Mouse (Mus musculus) testis, adult 2 months (tissue): Measurements from ENCODE around the gene Myo6.

Experiments used
- CTCF ChIP-seq: fragments of 200-500 bp; IDR thresholded peaks from 2 replicates; pipeline ENCODE4 v1.5.1; 2012; ENCODE audit warnings: low read depth, mild to moderate bottlenecking, inconsistent platforms, low read length, moderate library complexity; ENCODE audit not compliant: control insufficient read depth, insufficient read depth, insufficient replicate concordance
- POLR2A ChIP-seq: fragments of 200-500 bp; IDR thresholded peaks from 2 replicates; pipeline ENCODE4 v1.6.1; 2012; ENCODE audit warnings: low read depth, mild to moderate bottlenecking, inconsistent platforms, low read length, moderate library complexity; ENCODE audit not compliant: control insufficient read depth

- TF ChIP-seq CTCF (no peak), POLR2A (no peak)
Measured at GRCm38 (mm10) chr9:80164191-80164590, 640 bp upstream of the Myo6 start.
